Mouse (Mus musculus) kidney, adult 2 months (tissue): Measurements from ENCODE around the gene Flt3l. TPM values are rescaled to one million over a fixed set of nuclear protein-coding genes. Genes with fewer than 3 reads are reported as not detected.
A peak's percentile ranks its signal among the peaks of the same experiment; 100 is the strongest.

Experiments
- DNase-seq: peaks from one replicate; pipeline ENCODE4 v3.0.0; 2021
- H3K27ac ChIP-seq: fragments of 200-500 bp; 2 replicates; pipeline ENCODE4 v1.5.1; 2012; ENCODE audit warnings: low read depth, low read length, control low read depth, inconsistent platforms; ENCODE audit not compliant: insufficient read depth
- H3K27me3 ChIP-seq: fragments of 200-500 bp; replicated peaks from 2 replicates; pipeline ENCODE4 v1.6.1; 2012; ENCODE audit warnings: mild to moderate bottlenecking, moderate library complexity, low read length, inconsistent platforms; ENCODE audit not compliant: control insufficient read depth, insufficient read depth
- H3K36me3 ChIP-seq: fragments of 200-500 bp; 2 replicates; pipeline ENCODE4 v1.6.1; 2012; ENCODE audit warnings: mild to moderate bottlenecking, moderate library complexity, low read length, inconsistent platforms; ENCODE audit not compliant: control insufficient read depth, insufficient read depth
- H3K4me1 ChIP-seq: fragments of 200-500 bp; 2 replicates; pipeline ENCODE4 v1.6.1; 2011; ENCODE audit warnings: low read length; ENCODE audit not compliant: control insufficient read depth, insufficient read depth
- H3K4me3 ChIP-seq: fragments of 200-500 bp; 2 replicates; pipeline ENCODE4 v1.5.1; 2011; ENCODE audit warnings: mild to moderate bottlenecking, low read depth, low read length, control low read depth; ENCODE audit not compliant: insufficient read depth
- CTCF ChIP-seq: fragments of 200-500 bp; conservative IDR thresholded peaks from 2 replicates; pipeline ENCODE4 v1.5.1; 2011; ENCODE audit warnings: low read depth, mild to moderate bottlenecking, control low read depth, low read length, moderate library complexity, mixed read lengths; ENCODE audit not compliant: insufficient read depth, insufficient read length
- POLR2A ChIP-seq: fragments of 200-500 bp; IDR thresholded peaks from one replicate; pipeline ENCODE4 v1.6.1; 2011; ENCODE audit warnings: low read depth, low read length, control low read depth
- WGBS: fragments of 180-500 bp; shearing (Covaris S2); methylation state at CpG from one replicate; pipeline ENCODE4 v1.1.7; 2018; 5-methylcytosine and 5-hydroxymethylcytosine counted together
- polyA plus RNA-seq: library from polyadenylated mRNA; depleted of rRNA; stranded (reverse); fragments of >200 nt; gene quantifications from 2 replicates; pipeline ENCODE4 v1.2.3, GENCODE M21; 2012; rRNA removed

Gene Flt3l
- polyA plus RNA-seq: 36.8 and 37.7 TPM in 2 replicates

DNA sequence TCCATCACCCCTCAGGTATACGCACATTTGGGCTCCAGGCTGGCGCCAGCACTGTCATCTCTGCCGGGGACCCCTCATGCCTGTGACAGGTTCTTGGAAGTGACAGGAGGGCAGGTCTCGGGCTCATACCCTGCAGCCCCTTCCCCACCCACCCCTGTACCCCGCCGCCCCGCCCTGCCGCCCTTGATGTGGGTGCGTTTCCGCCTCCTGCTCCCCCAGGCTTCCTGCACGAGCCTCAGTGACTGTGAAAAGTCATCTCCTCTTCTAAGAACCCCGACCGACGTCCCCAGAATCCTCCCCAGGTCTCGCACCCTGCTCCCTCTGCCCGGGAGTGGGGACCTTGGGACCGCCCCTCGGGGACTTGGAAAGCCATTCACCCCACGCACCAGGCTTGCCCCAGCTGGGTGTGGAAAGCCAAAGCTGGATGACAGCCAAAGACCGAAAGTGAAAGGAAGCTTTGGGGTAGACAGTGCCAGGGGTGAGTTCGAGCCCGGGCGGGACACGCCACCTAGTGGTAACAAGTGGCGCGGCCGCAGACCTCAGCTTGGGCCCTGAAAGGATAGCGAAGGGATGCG lies at the start of gene Flt3l, which contains the start of gene Gm45713:
Gene Flt3l (minus strand): TSS at position 440 of the 575 bp plus-strand sequence.
Gene Gm45713 (minus strand): TSS at position 239 of the 575 bp plus-strand sequence.
- H3K4me1 ChIP-seq: no peaks in the 10 kb centered on the region

GRCm38 (mm10) chr7:45185921-45186320 lies 49.7 kb upstream of the Flt3l start:
- WGBS: 85% methylated on average over 7 of the region's 7 CpGs
- H3K4me3 ChIP-seq: no peak overlapping the region

More for the DNA sequence above, at the start of gene Flt3l, which contains the start of gene Gm45713:
- no peaks in the 10 kb centered on the region for H3K27me3 ChIP-seq
- WGBS: under 1% methylated on average over 29 of the region's 29 CpGs
- H3K36me3 ChIP-seq: no peaks in the 10 kb centered on the region
- peak within 1 kb of the TSS; percentile 10; the same call in 1 of the 2 replicates for H3K27ac ChIP-seq
- peak within 1 kb of the TSS; percentile 53 for H3K4me3 ChIP-seq
- DNase-seq: peak; percentile 96
- TF ChIP-seq POLR2A (no peak), CTCF (peak; percentile 95)

GRCm38 (mm10) chr7:45183672-45184071 lies 47.4 kb upstream of the Flt3l start:
- Histone ChIP-seq H3K4me3 (no peak overlapping the region), H3K27ac (no peak overlapping the region), H3K4me1 (no peaks in the 10 kb centered on the region), H3K27me3 (peaks cover 1% of the 10 kb centered on the region), H3K36me3 (no peaks in the 10 kb centered on the region)
- TF ChIP-seq CTCF (no peak), POLR2A (no peak)
- 82% methylated on average over 7 of the region's 7 CpGs for WGBS
- DNase-seq: no peak

More at GRCm38 (mm10) chr7:45185921-45186320, 49.7 kb upstream of the Flt3l start:
- no peaks in the 10 kb centered on the region for H3K36me3 ChIP-seq
- DNase-seq: no peak
- TF ChIP-seq CTCF (no peak), POLR2A (no peak)
- peaks cover 1% of the 10 kb centered on the region for H3K27me3 ChIP-seq
- H3K4me1 ChIP-seq: no peaks in the 10 kb centered on the region
- no peak overlapping the region for H3K27ac ChIP-seq

DNA sequence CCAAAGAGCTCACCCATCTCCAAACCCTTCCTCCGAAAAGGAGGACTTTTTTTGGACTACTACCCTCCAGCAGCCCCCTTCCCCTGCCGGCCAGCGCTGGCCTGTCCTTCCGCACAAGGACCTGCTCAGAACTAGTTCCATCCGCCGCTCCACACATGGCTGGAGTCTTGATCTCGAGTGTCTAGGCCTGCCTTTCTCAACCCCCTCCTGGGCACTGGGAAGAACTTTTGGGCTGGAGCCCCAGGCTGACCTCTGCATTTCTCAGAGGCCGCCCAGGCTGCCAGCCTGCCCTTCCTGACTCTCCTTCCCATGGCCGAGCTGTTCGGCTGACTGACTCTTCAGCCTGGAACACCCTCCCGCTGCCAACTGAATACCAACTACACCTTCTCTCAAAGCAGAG lies 46.4 kb upstream of the Flt3l start:
- 5% methylated on average over 11 of the region's 11 CpGs for WGBS
- Histone ChIP-seq H3K4me1 (no peaks in the 10 kb centered on the region), H3K27ac (peak overlapping the region; percentile 12; the same call in 1 of the 2 replicates), H3K4me3 (peak overlapping the region; percentile 2), H3K27me3 (peaks cover 1% of the 10 kb centered on the region), H3K36me3 (no peaks in the 10 kb centered on the region)
- no peak for TF ChIP-seq POLR2A
- TF ChIP-seq CTCF: no peak
- DNase-seq: peak; percentile 56

- peak overlapping the region; percentile 22 for H3K4me3 ChIP-seq
- H3K27me3 ChIP-seq: peaks cover 1% of the 10 kb centered on the region
- 2% methylated on average over 34 of the region's 34 CpGs for WGBS
- peak overlapping the region; percentile 12; the same call in 1 of the 2 replicates for H3K27ac ChIP-seq
- H3K4me1 ChIP-seq: no peaks in the 10 kb centered on the region
- TF ChIP-seq CTCF (no peak), POLR2A (no peak)
- DNase-seq: peak; percentile 95
- H3K36me3 ChIP-seq: no peaks in the 10 kb centered on the region
Observed at GRCm38 (mm10) chr7:45182199-45182601, 46.0 kb upstream of the Flt3l start.

- DNase-seq: no peak
- TF ChIP-seq POLR2A (no peak), CTCF (no peak)
- H3K36me3 ChIP-seq: no peaks in the 10 kb centered on the region
- 6% methylated on average over 35 of the region's 35 CpGs for WGBS
- H3K4me3 ChIP-seq: no peak overlapping the region
- peaks cover 2% of the 10 kb centered on the region for H3K27me3 ChIP-seq
- H3K27ac ChIP-seq: no peak overlapping the region
- H3K4me1 ChIP-seq: no peaks in the 10 kb centered on the region
Observed at GRCm38 (mm10) chr7:45181540-45181939, 45.3 kb upstream of the Flt3l start.

DNA sequence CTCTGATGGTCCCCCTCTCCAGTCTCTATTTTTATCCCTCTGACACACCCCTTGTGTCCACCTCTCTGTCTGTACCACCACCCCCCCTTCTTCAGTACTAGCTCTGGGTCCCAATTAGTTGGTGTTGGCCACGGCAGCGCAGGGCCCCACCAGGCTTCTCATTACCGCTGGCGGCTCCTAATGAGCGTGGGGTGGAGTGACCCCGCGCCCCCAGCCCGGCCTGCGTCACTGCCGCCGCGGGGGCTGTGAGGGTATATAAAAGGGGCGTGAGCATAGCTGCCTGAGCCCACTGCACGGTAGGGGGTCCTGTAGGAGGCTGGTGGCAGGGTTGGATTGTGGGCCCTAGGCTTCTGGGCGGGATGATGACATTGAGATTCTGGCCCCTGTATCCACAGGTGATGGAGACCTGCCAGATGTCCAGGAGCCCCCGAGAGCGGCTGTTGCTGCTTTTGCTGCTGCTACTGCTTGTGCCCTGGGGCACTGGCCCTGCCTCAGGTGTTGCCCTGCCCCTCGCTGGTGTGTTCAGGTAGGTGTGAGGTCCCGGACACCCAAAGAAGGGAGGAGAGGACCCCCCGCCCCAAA lies 44.8 kb upstream of the Flt3l start, which contains the start of gene Pth2:
Gene Pth2 (plus strand): TSS at position 100 of the 582 bp plus-strand sequence.
- TF ChIP-seq CTCF (no peak), POLR2A (no peak)
- H3K4me1 ChIP-seq: no peaks in the 10 kb centered on the region
- H3K27me3 ChIP-seq: peaks cover 5% of the 10 kb centered on the region
- 18% methylated on average over 20 of the region's 20 CpGs for WGBS
- no peak within 1 kb of the TSS for H3K27ac ChIP-seq
- H3K4me3 ChIP-seq: no peak within 1 kb of the TSS
- H3K36me3 ChIP-seq: no peaks in the 10 kb centered on the region
- no peak for DNase-seq
